In genomic region chr11:3126478-3127302, GRCm38 (mm10) we compare ENCODE assay signal across 8 mouse cellular contexts.
DNase-seq lines count a peak whose midpoint lies in the region; ATAC-seq and TF ChIP-seq lines count a peak whose summit lies in the region.
"Not testable (repeated sequence)": the region's sequence is repeated elsewhere in the genome, so short reads cannot be mapped to it uniquely, and the experiment has no call there.

No protein-coding gene starts in this region.

- not testable (repeated sequence) for H3K27ac ChIP-seq in embryonic facial prominence, embryonic 14.5 days (replicated peaks; ENCODE audit: low read depth, low read length); intestine, embryonic 15.5 days; lung, embryonic 14.5 days (ENCODE audit: low read depth)

- peak; percentile 89 for DNase-seq in adrenal gland, adult 2 months
- DNase-seq in embryonic facial prominence, embryonic 14.5 days (ENCODE audit: low spot score); lung, embryonic 14.5 days: not testable (repeated sequence)
- DNase-seq in heart, adult 18-20 months: peak; percentile 90 to 95
- DNase-seq in layer of hippocampus, postnatal 36 days: peak; percentile 97
- peak; percentile 83 to 90 for DNase-seq in thymus, postnatal 10 days (ENCODE audit: low spot score in 2 of 2)

- H3K4me1 ChIP-seq in embryonic facial prominence, embryonic 14.5 days (ENCODE audit: control insufficient read depth, insufficient read depth, low read length); intestine, embryonic 15.5 days (replicated peaks); lung, embryonic 14.5 days (ENCODE audit: insufficient read depth): not testable (repeated sequence)

- not testable (repeated sequence) for H3K4me2 ChIP-seq in embryonic facial prominence, embryonic 14.5 days (ENCODE audit: low read depth, low read length); intestine, embryonic 15.5 days (replicated peaks); lung, embryonic 14.5 days

- not testable (repeated sequence) for TF ChIP-seq CTCF in lung, embryonic 14.5 days (IDR thresholded peaks at IDR 0.05; ENCODE audit: low read depth)

- ATAC-seq in embryonic facial prominence, embryonic 14.5 days (ENCODE audit: low read depth): peak; percentile 2
- ATAC-seq in intestine, embryonic 15.5 days: peak; percentile 39
- peak; percentile 7; the same call in 1 of the 2 replicates for ATAC-seq in lung, embryonic 14.5 days (ENCODE audit: insufficient read depth)
- ATAC-seq in neutrophil, adult 5-6 weeks (ENCODE audit: extremely low read depth, insufficient number of reproducible peaks, low FRiP score, poor library complexity, severe bottlenecking): peak; percentile 3

- H3K9me3 ChIP-seq in embryonic facial prominence, embryonic 14.5 days (ENCODE audit: control insufficient read depth, low read length); intestine, embryonic 15.5 days; lung, embryonic 14.5 days (ENCODE audit: low read depth, low read length): not testable (repeated sequence)

- not testable (repeated sequence) for H3K4me3 ChIP-seq in embryonic facial prominence, embryonic 14.5 days (ENCODE audit: low read depth, low read length); intestine, embryonic 15.5 days (replicated peaks); lung, embryonic 14.5 days (ENCODE audit: low read depth, low read length)

- not testable (repeated sequence) for H3K36me3 ChIP-seq in embryonic facial prominence, embryonic 14.5 days (ENCODE audit: control insufficient read depth, insufficient read depth, low read length); intestine, embryonic 15.5 days; lung, embryonic 14.5 days (ENCODE audit: insufficient read depth)

- H3K27me3 ChIP-seq in embryonic facial prominence, embryonic 14.5 days (replicated peaks; ENCODE audit: control insufficient read depth, insufficient read depth, low read length); intestine, embryonic 15.5 days (replicated peaks); lung, embryonic 14.5 days (ENCODE audit: insufficient read depth, low read length): not testable (repeated sequence)

- not testable (repeated sequence) for H3K9ac ChIP-seq in embryonic facial prominence, embryonic 14.5 days (ENCODE audit: low read depth, low read length); intestine, embryonic 15.5 days; lung, embryonic 14.5 days

- 80% methylated on average over 6 of the region's 6 CpGs for WGBS in embryonic facial prominence, embryonic 14.5 days
- 83% methylated on average over 6 of the region's 6 CpGs for WGBS in intestine, embryonic 15.5 days
- 77% methylated on average over 6 of the region's 6 CpGs for WGBS in lung, embryonic 14.5 days
